Mouse (Mus musculus) retina, postnatal 1 day (tissue): Measurements from ENCODE around the gene BC034090.
A peak's percentile ranks its signal among the peaks of the same experiment; 100 is the strongest.
"Not testable (repeated sequence)": the region's sequence is repeated elsewhere in the genome, so short reads cannot be mapped to it uniquely, and the experiment has no call there.

Experiments used
- DNase-seq: peaks from one replicate; pipeline ENCODE4 v3.0.0-alpha.2; 2012

Gene BC034090

DNA sequence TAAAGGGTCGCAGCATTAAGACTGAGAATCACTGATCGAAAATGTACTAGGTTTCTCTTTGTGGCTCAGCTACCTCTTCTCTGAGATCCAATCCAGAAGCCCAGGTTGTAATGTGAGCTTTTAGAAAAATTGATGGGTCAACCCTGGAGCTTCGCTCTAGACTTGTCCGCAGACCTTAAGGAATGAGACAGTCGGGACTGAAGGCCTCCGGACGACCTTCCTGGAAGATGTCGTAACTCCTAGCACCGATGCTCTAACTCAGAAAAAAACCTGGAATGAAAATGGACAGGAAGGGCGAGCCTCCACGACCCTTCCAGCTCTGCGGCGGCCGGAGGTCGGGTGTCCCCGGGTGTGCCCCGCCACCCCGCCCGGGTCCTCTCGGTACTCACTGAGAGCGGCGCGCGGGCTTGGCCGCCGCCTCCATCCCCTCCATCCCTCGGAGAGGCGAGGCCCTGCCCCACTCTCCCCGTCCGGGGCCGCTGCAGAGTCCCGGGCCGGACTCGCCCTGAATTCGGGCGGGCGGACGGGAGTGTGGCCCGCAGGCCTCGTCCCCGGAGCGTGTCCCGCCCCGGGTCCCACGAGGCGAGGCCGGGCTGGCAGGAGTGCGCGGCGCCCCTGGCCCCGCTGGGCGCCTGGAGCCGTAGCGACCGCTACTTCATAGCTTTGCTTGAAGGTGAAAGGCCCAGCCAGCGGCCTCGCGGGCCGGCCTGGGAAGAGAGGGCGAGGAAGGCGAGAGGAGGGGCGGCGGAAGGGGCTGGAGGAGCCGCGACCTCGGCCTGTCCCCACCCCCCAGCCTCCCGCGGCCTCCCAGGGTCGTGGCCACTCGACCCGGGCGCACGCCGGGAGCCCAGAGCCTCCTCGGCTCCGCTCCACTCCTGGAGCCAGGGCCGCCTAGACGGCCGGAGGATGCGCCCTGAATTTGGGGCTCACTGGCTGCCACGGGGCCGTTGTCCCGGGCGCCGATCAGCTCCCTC is at the start of gene BC034090:
TSS of gene BC034090 (minus strand) at position 648 of the 974 bp plus-strand sequence.
- peak; percentile 72 for DNase-seq

DNA sequence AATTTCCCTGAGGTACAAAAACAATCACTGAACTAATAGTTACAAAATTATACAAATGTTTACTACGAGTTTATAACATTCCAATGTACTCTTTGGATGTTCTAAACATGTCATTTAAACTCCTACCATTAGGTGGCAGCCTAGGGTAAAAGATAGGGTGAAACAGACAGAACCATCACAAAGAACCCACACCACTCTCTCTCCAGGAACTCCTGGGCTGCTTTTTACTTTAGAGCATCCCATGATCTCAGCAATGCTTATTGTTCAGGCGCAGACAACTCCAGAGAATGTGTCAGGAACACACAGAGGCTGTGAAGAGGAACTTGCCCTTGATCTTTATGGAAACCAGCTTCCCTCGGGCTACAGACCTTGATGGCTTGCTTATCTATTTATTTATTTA is 49.2 kb upstream of the BC034090 start:
- peak; percentile 87 for DNase-seq

DNA sequence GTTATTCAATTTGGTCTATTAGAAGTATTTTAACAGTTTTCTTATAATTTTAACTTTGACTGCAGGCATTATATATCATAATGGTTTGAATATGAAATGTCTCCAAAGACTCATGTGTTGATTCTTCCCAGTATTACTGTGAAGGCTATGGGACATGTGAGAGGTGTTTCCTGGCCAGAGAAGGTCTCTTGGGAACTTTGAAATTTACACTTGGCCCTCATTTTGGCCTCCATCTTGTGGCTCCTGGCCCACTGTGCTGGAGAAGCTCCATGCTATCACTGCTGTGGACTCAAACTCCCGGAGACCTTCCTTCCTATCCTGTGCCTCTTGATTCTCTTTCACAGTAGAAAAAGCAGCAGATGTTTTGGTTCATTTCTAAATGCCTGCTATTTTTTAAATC is 45.2 kb upstream of the BC034090 start:
- no peak for DNase-seq

DNA sequence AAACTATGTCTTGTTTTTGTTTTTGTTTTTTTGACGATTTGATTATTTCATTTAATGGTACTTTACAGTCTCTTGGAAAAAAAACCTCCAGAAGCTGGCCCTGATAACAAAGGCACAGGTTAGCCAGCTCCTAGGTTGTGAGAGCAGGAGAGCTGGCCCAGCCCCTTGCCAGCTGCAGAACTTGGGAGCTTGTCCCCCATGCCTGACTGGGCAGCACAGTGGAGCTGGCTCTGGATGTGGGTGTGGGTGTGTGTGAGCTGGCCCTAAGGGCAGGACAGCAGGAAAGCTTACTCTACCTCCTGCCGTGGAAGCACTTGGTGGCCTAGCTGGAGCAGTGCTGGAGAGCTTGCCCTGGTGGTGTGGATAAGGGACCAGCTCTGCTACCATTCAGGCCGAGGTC is 43.8 kb upstream of the BC034090 start:
- DNase-seq = no peak

DNA sequence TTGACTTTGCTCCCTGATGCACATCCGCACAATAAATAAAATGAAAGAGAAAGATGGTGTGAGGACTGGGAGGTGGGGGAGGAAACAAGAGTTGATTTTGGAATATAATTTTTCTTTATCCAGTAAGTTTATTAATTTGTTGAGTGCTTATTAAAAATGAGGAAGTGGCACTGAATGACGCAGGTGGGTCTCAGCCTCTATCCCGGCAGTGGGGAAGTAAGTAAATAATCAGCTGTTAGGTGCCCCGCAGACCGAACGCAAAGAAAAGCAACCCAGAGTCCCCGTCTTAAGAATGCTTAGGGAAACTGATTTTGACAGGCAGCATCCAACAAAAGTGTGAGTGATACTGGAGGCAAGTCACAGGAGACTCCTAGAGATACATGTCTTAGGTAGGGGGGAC is 39.6 kb upstream of the BC034090 start:
- no peak for DNase-seq

DNA sequence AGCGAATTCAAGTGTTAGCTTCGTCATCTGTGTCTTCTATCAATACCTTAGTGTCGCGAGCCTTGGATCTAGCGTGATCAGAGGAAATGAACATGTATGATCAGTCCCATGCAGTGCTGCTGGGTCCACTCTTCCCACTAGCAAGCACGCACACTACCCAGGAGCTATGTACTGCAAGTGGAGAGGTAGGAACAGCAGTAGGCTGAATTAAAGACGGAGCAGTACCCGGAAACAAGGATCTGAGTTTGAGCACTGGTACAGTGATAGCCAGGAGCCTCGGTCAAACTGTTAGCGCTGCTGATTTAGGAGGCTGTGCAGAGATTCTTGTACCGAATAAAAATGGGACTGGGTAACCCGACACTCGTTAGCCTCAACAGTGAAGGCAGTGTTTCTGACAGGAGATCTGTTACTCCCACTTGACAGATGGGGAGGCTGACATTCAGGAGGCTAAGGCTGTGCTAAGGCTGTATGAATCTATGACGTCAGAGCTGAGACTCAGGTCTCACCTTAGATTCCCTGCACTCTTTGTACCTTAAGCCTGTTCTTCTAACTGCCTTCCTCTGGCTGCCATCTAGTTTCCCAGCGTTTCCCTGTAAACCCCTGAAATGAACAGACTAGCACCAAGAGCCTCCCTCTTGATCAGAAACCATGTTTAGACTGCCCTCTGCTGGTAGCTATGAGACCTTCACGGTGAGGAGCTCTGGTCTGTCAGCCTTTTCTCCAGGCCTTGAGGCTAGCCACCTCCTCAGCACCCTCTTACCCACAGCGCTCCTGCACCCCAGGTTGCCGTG is 37.0 kb upstream of the BC034090 start:
- DNase-seq = peak; percentile 90

DNA sequence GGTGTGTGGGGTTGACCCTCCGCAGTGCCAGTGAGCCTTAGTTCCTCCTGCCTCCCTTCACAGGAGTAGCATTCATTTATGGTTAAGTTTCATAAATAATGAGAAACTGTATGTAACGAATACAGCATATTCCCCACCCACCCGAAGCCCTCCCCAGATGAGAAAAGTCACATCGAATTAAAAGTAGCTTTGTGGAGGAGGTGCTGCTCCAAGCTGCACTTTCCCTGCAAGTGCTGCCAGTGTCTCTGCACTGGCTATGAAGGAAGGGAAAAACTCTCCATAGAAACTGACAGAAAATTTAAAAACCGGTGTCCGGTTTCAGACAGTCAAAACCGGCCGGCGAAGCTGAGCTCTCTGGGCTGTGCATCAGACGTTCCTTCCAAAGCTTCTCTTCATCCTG is 36.1 kb upstream of the BC034090 start:
- no peak for DNase-seq

DNA sequence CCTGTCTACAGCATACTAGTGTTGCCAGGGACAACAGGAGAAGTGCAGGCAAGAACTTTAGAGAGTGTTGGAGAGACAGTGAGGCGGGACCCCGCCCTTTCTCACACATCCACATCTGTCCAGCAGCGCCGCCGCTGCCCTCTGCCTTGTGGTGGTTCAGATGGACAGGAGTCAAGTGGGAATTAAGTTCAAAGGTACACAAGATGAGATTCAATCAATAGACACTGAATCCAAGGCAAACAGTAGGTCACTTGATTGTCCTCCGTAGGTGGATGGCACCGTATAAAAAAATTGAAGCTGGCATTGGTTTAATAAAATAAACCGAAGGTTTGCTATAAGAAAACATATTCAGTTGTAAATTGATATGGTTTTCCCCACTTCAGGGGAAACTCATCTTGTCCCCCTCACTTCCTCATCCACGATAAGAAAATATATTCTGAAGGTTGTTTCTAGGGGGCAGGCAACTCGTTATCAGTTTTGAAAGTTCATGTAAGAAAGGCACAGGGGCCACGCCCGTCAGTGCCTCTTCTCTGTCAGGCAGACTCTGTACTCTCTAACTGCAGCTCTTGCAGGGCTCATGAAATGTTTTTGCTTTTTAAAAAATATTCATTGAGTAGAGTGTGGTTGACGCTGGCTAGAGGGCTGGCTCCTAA is 32.3 kb upstream of the BC034090 start:
- no peak for DNase-seq

DNA sequence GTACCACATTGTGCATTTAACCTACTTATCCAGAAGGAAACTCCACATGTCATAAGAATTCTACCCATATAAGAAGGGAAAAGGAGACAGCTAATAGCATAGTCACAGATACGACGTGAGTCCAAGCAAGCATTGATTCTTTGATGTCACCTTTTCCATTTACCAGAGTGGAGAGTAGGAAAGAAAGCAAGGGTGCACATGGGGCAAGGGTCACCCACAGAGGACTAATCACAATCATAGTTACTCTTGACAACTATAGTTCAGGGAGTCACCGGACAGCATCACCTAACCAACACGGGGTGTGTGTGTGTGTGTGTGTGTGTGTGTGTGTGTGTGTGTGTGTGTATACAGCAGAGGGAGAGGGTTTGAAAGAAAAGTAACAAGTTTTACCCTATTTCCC is 31.5 kb upstream of the BC034090 start:
- DNase-seq = no peak

DNA sequence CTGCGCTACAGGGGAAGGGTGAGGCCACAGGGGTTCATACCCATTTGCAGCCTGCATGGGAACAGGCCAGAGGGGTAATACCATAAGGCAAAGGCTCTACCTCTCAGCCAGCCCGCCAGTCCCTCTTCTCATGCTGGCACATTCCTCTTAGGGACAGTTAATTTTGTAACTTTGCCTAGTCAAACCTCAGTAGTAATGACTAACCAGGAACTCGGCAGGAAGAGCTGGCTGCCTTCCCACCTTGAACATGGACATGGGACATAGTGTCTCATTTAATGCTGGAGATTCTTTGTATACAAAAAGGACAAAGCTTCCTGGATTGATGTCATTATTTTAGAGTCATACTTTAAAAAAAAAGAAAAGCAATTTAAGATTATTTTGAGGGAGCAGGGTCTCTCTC is 30.7 kb upstream of the BC034090 start:
- DNase-seq = no peak

DNA sequence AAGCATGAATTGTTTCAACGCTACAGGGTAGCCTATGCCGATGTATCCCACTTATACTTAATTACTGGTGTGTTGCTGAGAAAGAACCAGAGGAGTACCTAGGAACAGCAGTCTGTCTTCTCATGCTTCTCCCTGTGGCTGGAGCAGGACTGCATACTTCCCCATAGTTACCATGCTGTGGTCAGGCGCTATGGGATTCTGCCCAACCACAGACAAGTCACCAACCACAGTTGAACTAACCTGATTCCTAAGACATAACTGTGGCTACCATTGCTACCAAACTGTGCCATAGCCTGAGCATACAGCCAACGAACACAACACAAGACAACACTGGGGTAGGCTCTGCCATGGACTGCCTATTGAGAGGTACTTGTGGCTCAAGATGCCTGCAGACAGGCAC is 28.7 kb upstream of the BC034090 start:
- DNase-seq = no peak

DNA sequence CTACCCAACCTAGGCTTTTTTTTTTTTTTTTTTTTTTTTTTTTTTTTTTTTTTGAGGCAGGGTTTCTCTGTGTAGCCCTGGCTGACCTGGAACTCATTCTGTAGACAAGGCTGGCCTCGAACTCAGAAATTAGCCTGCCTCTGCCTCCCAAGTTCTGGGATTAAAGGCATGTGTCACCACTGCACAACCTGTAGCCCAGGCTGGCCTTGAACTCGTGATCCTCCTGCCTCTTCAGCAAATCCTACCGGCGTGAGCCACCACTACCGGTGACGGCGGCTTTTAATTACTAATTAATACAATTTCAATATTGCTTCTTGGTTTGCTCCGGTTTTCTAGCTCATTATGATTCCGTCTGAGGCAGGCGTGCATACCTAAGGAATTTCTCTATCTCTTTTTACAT is 18.3 kb upstream of the BC034090 start:
- DNase-seq = not testable (repeated sequence)

DNA sequence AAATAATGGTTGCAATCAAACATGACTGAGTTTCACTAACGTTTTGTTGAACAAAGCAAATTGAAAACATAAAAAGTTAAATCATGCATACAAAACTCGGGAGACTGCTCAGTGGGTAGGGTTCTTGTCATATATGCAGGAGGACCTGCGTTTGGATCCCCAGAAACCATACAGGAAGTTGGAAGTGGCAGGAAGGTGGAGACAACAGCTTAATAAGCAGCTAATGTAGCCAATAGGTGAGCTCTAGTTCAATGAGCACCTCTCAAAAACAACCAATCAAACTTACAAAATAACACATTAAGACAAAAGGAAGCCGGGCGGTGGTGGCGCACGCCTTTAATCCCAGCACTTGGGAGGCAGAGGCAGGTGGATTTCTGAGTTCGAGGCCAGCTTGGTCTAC is 10.1 kb upstream of the BC034090 start:
- no peak for DNase-seq

DNA sequence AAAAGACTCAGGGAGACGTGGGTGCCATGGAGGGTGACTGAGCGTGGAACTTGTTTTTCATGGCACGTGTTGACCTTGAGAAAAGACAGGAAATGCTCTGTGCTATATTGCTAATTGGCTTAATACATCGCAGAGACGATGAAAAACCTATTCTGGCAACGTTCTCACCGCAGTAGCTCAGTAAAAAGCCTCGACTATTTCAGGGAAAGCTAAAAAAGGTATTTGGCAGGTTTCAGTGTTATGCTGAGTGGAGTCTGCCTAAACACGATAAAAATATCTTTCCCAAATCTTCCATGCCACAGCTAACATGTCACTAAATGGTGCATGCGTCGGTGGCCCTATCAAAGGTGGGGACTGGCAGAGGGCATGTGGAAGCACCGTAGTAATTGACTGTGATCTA is 8.9 kb upstream of the BC034090 start:
- no peak for DNase-seq

DNA sequence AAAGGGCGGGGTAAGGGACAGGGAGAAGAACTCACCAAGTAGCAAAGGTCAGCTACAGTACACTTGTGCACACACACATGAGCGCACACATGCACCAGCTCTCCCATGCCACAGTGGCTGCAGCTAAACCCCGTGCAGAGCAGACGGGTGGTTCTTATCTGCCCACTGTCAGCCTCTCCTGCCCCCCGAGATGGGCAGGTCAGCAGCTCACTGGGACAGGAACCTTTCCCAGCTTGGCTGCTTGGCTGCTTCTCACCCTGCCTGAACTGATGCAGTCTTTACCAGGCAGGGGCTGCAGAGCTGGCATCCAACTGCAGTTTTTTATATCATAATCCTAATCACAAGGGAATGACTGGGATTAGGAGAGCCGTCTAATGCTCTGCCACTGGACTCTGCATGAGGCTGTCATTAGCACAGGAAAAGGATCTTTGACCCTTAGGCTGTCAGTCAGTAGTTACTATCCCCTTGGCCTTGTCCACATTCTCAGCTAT is 8.4 kb upstream of the BC034090 start:
- DNase-seq = peak; percentile 59

DNA sequence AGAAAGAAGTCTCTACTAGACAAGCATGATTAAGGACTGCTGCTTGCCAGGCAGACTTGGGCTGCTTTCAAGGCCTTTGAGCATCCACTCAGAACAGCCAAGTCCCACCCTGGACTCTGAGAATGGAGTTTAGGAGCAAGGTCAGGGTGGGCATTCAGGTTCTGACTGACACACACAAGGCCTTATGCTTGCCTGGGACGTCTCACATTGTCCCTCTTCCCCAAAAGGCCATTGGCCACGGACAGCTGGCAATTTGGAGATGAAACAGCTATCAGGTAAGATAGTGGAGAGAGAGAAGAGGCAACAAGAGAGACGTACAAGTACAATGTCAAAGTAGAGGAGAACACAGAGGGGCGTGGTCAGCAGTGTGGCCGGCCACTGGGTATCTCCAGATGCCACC is 7.4 kb upstream of the BC034090 start:
- DNase-seq = no peak

DNA sequence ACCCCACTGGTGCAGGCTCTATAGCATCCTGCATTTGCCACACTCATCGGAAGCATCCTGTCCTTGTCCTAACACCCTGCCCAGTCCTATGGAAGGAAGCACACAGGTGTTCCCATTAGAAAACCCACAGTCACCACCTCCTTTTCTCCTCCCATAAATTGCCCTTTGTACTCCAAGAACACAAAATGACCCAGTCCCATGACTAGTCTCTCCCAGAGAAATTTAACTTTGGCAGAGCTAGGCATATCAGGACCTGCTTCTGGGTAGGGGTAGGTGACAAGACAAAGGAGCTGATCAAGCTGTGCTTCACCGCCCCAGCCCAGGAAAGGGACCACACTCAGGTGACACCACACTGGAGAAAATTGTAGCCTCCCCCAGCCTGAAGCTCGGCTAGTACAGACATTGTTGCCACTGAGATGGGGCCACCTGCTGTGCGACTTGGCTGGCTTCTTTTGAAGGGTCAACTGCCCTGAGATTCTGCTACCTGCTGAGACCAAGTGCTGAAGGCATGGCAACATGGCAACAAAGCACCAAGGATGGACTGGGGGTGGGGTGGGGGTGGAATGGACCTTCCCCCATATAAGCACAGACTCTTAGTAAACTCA is 6.4 kb upstream of the BC034090 start:
- DNase-seq = no peak

DNA sequence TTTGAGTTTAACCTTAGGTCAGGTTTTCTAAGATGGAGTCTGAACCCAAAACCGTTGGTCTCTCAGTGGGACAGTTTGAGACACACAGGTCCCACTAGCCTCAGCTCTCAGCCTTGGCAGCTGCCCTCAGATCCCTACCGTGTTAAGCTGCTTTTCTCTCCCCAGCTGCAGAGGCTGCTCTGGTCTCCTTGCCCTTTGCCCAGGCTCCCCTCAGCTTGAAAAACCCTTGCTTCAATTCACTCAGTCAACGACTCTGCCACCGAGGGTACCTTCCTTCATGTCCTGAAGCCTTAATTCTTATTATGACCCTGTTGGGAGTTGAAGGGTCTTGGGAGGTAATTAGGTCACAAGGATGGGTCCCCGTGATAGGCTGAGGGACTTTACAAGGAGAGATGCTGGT is 5.7 kb upstream of the BC034090 start:
- DNase-seq = peak; percentile 43

DNA sequence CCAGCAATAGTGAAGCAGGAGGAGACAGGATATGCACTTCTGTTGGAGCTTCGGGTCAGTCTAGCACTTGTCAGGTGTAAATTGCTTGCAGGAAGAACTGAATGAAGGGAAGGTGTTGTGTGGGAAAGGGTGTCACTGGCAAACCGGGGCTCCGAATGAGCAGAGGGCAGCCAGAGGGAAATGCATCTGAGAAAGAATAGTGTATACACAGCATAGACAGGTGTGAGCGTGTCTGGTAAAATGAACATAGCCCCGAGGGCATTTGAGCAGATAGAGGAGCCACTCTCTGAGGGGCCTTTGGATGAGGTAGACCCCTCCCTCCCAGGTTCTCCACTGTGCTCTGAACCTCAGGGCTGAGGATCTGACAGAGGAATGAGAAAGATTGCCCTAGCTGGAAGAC is 3.8 kb upstream of the BC034090 start:
- DNase-seq = no peak

DNA sequence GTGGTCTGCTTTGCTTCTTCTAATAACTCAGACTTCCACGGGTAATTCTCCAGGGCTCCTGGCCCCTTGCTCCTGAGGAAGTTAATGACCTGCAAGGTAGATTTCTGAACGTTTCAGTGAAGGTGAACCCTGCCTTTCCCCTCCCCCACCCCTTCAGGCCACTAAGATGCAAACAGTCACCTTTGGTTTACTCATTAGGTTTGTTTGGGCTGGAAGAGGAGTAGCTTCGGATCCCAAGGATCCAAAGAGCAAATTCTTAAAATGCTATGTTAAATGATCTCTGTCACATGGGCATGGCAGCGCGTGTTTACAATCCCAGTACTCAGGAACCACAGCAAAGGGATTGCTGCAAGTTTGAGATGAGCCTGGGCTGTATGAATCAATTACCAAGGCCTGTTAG is 3.2 kb upstream of the BC034090 start:
- no peak for DNase-seq

DNA sequence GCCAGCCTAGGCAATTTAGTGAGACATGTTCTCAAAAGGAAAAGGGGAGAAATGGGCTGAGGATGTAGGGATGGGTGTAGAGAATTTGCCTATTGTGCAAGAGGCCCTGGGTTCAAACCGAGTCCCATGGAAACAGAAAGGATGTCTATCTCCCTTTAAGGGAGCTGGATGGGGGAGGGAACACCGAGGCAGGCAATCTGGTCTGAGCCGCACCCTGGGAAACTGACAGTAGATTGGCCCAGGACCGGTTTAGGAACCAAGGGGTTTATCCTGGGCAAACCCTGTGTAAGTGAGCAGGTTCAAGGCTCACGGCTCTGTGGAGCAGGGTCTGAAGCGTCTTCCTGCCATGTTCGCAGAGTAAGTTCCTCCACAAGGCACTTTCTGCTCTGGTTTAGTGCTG is 1.3 kb upstream of the BC034090 start:
- DNase-seq = peak; percentile 4

DNA sequence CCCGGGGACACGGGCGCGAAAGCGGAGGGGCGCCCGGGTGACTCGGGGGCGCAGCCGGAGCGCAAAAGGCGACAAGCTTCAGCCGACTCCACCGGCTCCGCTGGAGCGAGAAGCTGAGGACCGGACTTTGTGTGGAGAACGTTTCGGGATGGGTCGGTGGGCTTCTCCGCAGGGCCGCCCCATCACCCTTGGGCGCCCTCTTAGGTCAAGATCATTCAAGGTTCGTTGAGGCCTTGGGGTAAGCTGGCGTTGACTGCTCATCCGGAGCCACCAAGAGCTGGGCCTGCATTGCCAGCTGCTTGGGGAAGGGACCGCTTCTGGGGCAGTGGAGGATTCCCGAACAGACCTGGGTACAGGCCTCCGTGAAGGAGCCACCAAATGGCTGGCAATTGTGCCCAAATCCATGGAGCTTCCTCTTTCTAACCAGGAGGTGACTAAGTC is 547 bp upstream of the BC034090 start:
- DNase-seq = peak; percentile 65

DNA sequence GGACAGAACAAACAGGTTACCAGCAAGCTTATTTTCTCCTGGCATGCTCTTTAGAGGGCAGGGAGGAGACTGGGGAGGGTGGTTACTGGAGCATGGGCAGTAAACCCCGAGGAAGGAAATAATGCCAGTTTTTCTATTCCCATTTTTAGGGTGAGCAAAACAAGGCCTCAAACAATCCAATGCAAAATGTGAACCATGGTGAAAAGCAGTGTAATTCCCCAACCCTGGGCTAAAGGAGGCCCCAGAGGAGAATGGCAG is 1.8 kb downstream of the BC034090 start:
- no peak for DNase-seq
